Mouse (Mus musculus): ENCODE results near the gene Lrrc20. TPM values are rescaled to one million over a fixed set of nuclear protein-coding genes. Genes with fewer than 3 reads are reported as not detected.

The Lrrc20 gene
- total RNA-seq, 2 experiments from 2014 or later = 18.7 to 21.6 TPM

GRCm38 (mm10) chr10:61468900-61469299, 6.7 kb upstream of the Lrrc20 start:
- DNase-seq (ENCODE audit: low spot score in 2 of 2) = no peak

GRCm38 (mm10) chr10:61473640-61474039, 2.0 kb upstream of the Lrrc20 start:
- no peak for DNase-seq (ENCODE audit: low spot score in 2 of 2)

GRCm38 (mm10) chr10:61474344-61474743, 1.3 kb upstream of the Lrrc20 start:
- DNase-seq (ENCODE audit: low spot score in 2 of 2) = no peak

GRCm38 (mm10) chr10:61476440-61477165, 1.0 kb downstream of the Lrrc20 start:
- no peak for DNase-seq (ENCODE audit: low spot score in 2 of 2)

GRCm38 (mm10) chr10:61479461-61479860, 3.9 kb downstream of the Lrrc20 start:
- DNase-seq (ENCODE audit: low spot score in 2 of 2) = no peak

- DNase-seq (ENCODE audit: low spot score in 2 of 2) = no peak
These were observed 4.3 kb downstream of the Lrrc20 start for GRCm38 (mm10) chr10:61479927-61480326.

- DNase-seq (ENCODE audit: low spot score in 2 of 2) = no peak
These were observed 4.9 kb downstream of the Lrrc20 start for GRCm38 (mm10) chr10:61480488-61480887.

GRCm38 (mm10) chr10:61482771-61483170, 7.2 kb downstream of the Lrrc20 start:
- DNase-seq (ENCODE audit: low spot score in 2 of 2) = no peak

- no peak for DNase-seq (ENCODE audit: low spot score in 2 of 2)
These were observed 9.2 kb downstream of the Lrrc20 start for GRCm38 (mm10) chr10:61484801-61485200.

GRCm38 (mm10) chr10:61486551-61487339, 11.1 kb downstream of the Lrrc20 start:
- no peak for DNase-seq (ENCODE audit: low spot score in 2 of 2)

GRCm38 (mm10) chr10:61488522-61489110, 13.0 kb downstream of the Lrrc20 start:
- no peak for DNase-seq (ENCODE audit: low spot score in 2 of 2)

GRCm38 (mm10) chr10:61491573-61491972, 16.0 kb downstream of the Lrrc20 start:
- no peak for DNase-seq (ENCODE audit: low spot score in 2 of 2)

GRCm38 (mm10) chr10:61492040-61492439, 16.4 kb downstream of the Lrrc20 start:
- peak; percentile 69 to 76 for DNase-seq (ENCODE audit: low spot score in 2 of 2)

- no peak for DNase-seq (ENCODE audit: low spot score in 2 of 2)
These were observed 19.9 kb downstream of the Lrrc20 start for GRCm38 (mm10) chr10:61495461-61495860.

GRCm38 (mm10) chr10:61496231-61496630, 20.6 kb downstream of the Lrrc20 start:
- DNase-seq (ENCODE audit: low spot score in 2 of 2) = no peak

GRCm38 (mm10) chr10:61499505-61500466, 24.2 kb downstream of the Lrrc20 start:
- no peak for DNase-seq (ENCODE audit: low spot score in 2 of 2)

GRCm38 (mm10) chr10:61500756-61501155, 25.2 kb downstream of the Lrrc20 start:
- no peak for DNase-seq (ENCODE audit: low spot score in 2 of 2)

- no peak for DNase-seq (ENCODE audit: low spot score in 2 of 2)
These were observed 28.5 kb downstream of the Lrrc20 start for GRCm38 (mm10) chr10:61504073-61504472.

- no peak for DNase-seq (ENCODE audit: low spot score in 2 of 2)
These were observed 31.0 kb downstream of the Lrrc20 start for GRCm38 (mm10) chr10:61506381-61507200.

- no peak for DNase-seq (ENCODE audit: low spot score in 2 of 2)
These were observed 34.3 kb downstream of the Lrrc20 start for GRCm38 (mm10) chr10:61509873-61510272.
